Mouse (Mus musculus) c-Kit-positive CD71-positive TER-119-negative erythroid progenitor cells, embryonic 14.5 days (primary cell): ENCODE measurements around the gene Camta2.

Experiments used
- DNase-seq: peaks from one replicate; pipeline ENCODE4 v3.0.0-alpha.2; 2013; ENCODE audit warnings: low read depth

Gene Camta2

GRCm38 (mm10) chr11:70663957-70664356 lies 23.9 kb downstream of the Camta2 start:
- no peak for DNase-seq

GRCm38 (mm10) chr11:70663101-70663500 lies 24.8 kb downstream of the Camta2 start:
- DNase-seq = no peak

- DNase-seq = no peak
Measured at GRCm38 (mm10) chr11:70660571-70660970, 27.3 kb downstream of the Camta2 start.

DNA sequence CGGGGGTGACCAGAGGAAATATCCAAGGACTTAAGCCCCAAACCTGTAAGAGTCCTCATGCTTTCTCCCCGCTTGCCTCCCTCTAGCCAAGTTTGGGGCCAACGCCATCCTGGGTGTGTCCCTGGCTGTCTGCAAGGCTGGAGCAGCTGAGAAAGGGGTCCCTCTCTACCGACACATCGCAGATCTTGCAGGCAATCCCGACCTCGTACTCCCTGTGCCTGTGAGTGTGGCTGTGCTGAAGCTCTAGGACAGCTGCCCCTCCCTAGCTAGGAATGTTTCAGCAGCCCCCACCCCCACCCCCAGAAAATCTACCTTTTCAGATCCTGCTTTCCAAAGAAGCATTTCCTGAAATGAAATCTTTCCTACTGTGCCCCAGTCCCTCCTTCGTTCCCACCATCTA lies 29.0 kb downstream of the Camta2 start:
- DNase-seq = no peak

DNA sequence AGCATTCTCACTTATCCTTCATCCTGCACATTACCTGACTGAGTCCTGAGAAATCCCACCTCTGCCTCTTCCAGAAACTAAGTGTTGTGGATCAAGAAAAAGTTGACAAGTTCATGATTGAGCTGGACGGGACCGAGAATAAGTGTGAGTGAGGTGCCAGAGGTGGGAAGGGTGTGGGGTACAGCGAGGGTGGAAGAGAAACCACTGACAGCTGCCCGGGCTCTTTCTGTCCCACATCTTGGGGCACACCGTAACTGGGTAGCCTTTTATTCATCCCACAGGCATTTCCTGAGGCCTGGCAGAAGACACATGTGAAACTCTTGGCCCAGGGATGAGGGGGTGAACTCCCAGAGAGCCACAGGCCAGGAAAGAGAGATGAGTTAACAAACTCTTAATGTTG lies 29.4 kb downstream of the Camta2 start:
- DNase-seq = no peak

- no peak for DNase-seq
Measured at GRCm38 (mm10) chr11:70657991-70658390, 29.9 kb downstream of the Camta2 start.

DNA sequence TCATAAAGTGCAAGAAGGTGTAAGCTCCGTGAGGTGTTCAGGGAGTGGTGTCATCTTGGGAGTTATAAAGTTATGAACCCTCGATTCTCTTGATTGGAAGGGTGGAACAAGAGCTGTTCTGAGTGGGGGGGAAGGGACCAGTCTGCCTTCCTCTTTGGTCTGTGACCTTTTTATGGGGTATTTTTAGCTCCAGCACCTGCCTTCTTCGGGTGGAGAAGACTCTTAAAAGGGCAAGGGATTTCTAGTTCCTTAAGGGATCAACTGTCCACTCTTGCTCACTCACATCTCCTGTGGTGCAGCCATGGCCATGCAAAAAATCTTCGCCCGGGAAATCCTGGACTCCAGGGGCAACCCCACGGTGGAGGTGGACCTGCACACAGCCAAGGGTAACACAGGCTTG lies 30.3 kb downstream of the Camta2 start:
- DNase-seq = no peak

DNA sequence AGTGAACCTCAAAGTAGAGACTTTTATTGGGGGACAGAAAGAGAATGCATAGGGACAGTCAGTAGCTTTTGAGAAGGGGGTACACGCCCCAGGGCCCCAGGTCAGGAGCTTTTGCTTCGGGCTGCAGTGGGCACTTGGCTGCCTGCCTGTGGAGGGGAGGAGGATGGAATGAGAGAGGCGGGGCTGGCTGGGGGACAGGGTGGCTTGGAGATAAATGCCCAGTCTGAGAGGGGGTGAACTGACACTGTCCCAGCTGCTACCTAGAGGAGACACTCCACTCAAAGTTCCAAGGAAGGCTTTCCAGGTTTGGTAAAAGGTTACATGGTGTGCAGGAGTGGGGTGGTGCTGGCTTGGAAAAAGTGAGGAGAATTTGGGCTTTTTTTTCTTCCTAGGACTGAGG lies 30.9 kb downstream of the Camta2 start, which contains the start of gene Eno3:
Gene Eno3 (plus strand): TSS at position 239 of the 400 bp plus-strand sequence.
- DNase-seq = no peak

- no peak for DNase-seq
Measured at GRCm38 (mm10) chr11:70656456-70656927, 31.4 kb downstream of the Camta2 start.

GRCm38 (mm10) chr11:70655571-70656455 lies 32.1 kb downstream of the Camta2 start:
- DNase-seq = no peak

- DNase-seq = no peak
Measured at GRCm38 (mm10) chr11:70654923-70655570, 32.9 kb downstream of the Camta2 start.

DNA sequence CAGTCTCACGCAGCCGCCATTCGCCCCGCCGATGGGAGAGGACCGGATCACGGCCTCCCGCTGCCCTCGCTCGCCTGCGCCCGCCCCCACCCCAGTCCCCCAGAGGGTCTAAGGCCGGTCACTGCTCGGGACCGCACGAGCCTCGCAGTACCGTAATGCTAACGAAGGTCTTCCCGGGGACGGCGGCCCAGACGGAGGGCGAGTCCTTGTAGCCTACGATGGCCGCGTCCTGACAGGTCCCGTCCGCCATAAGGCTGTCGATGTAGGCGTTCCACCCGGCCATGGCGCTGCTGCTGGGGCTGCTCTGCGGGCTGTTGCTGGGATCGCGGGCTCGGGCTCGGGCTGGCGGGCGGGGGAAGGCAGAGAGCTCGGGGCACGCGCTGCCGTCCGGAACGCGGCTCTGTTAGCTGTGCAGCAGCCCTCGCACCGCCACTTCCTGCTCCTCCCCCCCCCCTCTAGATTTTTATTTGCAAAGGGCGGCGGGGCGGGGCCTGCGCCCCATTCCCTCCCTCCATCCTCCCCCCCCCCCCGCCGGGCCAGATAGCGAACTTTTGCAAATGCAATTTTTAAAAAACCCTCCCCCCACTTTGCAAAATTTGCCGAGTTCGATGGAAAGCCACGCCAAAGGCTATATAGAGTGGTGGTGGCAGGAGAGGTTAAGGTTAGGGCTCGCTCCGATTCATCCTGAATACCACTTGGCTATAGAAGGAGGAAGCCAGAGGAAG lies 33.5 kb downstream of the Camta2 start, which contains the start of gene Pfn1:
Gene Pfn1 (minus strand): TSS at position 447 of the 725 bp plus-strand sequence.
- no peak for DNase-seq

DNA sequence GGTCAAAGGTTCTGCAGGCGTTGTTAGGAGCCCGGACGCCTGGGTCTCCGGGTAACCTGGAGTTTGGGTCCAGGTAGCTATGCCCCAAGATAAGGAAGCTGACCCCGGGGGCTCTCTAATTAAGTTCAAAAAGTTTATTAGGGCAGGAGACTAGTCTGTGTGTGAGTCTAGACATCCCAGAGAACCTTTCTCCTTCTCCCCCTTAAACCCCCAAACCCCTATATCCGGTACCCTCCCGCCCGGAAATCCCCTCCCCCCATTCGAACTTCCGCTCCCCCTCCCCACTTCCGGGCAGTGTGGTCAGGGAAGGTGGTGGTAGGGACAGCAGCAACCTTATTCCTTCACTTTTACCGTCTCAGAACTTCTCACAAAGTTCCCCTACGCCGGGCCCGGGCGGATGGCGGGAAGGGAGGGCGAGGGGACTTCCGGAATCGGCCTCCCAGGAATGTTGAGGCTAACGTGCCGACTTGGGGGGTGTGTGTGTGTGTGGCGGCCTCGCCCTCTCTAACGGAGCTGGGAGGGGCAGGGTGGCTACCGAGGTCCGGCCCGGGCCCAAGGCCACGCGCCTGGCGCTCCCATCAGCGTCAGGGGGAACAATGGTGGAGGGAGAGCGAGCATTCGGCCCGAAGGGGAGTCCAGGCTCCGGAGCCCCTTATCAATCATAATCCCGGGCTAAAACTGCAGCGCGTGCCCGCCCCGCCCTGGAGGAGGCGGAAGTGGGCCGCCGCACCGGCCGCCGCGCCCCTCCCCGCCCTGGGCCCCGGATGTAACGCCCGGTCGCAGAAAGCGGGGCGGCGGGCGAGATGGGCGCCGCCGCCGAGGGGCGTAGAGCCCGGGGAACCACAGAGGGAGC lies 34.3 kb downstream of the Camta2 start:
- no peak for DNase-seq

GRCm38 (mm10) chr11:70652884-70653344 lies 35.0 kb downstream of the Camta2 start:
- DNase-seq = no peak

DNA sequence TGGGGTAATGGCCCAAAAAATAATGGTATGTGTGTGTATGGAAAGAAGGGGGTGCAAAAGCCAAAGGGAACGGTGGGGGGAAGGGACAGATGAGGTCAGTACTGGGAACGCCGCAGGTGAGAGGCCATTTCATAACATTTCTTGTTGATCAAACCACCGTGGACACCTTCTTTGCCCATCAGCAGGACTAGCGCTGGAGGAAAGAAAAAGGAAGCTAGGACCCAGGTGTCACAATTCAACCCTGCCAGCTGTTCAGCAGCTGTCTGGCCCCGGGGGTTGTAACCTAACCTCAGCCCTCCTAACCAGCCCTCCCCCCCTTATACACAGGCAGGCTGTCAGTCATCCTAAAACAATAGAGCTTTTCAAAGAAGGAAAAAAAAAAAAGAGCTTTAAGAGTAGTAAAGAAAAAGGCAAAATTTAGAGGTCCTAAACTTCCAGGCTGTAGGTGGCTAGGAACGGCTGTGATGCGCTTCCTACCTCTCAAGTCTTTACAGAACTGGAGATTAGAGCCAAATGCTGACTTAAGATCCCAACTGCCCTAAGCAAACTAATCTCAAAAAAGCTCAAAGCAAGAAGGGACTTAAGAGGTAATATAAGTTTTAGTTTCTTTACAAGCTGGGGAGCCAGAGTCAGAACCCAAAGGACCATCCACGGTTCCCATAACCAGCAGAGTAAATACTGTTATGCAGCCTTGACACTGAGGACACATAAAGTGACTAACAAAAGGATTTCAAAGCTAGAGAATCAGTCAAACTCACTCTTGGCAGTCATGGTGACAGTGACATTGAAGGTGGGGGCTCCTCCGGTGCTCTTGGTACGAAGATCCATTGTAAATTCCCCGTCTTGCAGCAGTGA lies 35.6 kb downstream of the Camta2 start:
- no peak for DNase-seq

DNA sequence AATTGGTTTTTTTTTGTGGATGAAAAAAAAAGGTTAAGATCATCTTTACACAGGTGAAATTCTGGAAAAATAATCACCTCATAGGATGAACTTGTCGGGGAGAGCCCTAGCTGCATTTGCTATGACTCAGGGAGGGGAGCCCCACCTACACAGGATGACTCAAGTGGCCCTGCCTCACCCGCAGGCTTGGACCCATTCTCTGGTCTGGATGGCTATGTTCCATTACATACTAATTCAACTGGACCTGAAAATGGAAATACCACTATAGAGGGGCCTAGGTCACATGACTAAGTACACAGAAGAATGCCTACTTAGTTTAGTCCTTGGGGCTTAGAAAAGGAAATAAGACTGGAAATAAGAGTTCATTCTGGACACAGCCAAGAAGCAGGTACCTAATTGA lies 36.5 kb downstream of the Camta2 start:
- DNase-seq = no peak

DNA sequence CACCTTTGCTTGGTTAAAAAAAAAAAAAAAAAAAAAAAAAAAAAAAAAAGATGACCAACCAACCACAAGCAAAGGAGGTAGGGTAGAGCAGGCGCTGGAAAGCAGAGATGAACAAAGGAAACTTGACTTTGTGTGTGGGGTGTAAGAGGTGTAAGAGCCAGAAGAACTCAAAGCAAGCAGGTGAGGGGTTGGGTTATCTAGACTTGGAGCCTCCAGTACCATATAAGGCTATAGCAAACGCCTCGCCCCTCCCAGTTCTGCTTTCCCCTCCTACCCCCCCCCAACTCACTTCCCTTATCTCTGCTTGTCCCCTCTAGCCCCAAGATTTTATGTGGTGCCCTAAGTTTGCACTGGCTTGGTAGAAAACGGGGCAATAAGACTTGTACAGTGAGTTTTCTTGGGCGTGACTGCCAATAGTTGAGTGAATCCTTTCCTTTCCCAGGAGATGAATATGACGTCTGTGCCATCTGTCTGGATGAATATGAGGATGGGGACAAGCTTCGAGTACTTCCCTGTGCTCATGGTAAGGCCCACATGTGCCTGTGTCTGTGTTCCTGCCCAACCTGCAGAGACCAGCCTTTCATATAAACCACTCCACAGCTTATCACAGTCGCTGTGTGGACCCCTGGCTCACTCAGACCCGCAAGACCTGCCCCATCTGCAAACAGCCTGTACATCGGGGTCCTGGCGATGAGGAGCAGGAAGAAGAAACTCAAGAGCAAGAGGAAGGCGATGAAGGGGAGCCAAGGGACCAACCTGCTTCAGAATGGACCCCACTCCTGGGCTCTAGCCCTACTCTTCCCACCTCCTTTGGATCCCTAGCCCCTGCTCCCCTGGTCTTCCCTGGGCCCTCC lies 37.4 kb downstream of the Camta2 start:
- DNase-seq = no peak

DNA sequence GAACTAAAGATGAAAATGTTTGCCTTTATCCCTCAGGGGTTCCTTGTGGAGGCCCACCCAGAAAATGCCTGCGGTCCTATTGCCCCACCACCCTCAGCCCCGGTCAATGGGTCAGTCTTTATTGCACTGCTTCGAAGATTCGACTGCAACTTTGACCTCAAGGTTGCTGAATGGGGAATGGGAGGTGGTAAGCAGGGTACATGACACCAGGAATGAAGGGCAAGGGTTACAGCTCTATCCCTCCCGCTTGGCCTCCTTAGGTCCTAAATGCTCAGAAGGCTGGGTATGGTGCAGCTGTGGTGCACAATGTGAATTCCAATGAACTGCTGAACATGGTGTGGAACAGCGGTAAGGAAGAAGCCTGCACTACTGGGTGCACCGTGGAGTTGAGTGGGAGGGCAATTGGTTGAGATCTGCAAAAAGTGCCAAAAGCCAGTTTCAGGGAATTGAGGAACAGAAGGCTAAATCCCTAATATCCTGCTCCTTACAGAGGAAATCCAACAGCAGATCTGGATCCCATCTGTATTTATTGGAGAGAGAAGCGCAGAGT lies 38.6 kb downstream of the Camta2 start:
- no peak for DNase-seq

- no peak for DNase-seq
Measured at GRCm38 (mm10) chr11:70648512-70648911, 39.4 kb downstream of the Camta2 start.
